Mouse (Mus musculus) embryonic facial prominence, embryonic 13.5 days (tissue): ENCODE measurements around the gene Itga6. TPM values are rescaled to one million over a fixed set of nuclear protein-coding genes. Genes with fewer than 3 reads are reported as not detected.
"Not testable (repeated sequence)": the region's sequence is repeated elsewhere in the genome, so short reads cannot be mapped to it uniquely, and the experiment has no call there.

Source experiments
- ATAC-seq: fragments of 200-750 bp; cut with Nextera tagmentation; 2 replicates; pipeline ENCODE4 v1.8.0; 2017; ENCODE audit warnings: low read depth; ENCODE audit not compliant: insufficient number of reproducible peaks, insufficient read depth, low FRiP score, low TSS enrichment
- H3K27ac ChIP-seq: fragments of 300-500 bp; sonication (generic); 2 replicates; pipeline ENCODE4 v1.5.1; 2015; ENCODE audit warnings: moderate library complexity, mild to moderate bottlenecking, inconsistent platforms
- H3K27me3 ChIP-seq: fragments of 300-500 bp; sonication (generic); 2 replicates; pipeline ENCODE4 v1.6.1; 2015; ENCODE audit warnings: mild to moderate bottlenecking, inconsistent platforms
- H3K36me3 ChIP-seq: fragments of 300-500 bp; sonication (generic); 2 replicates; pipeline ENCODE4 v1.6.1; 2015; ENCODE audit warnings: mild to moderate bottlenecking, inconsistent platforms
- H3K4me1 ChIP-seq: fragments of 300-500 bp; sonication (generic); 2 replicates; pipeline ENCODE4 v1.6.1; 2015; ENCODE audit warnings: inconsistent platforms
- H3K4me2 ChIP-seq: fragments of 300-500 bp; sonication (generic); 2 replicates; pipeline ENCODE4 v1.6.1; 2015; ENCODE audit warnings: moderate library complexity, mild to moderate bottlenecking, inconsistent platforms
- H3K4me3 ChIP-seq: fragments of 300-500 bp; sonication (generic); 2 replicates; pipeline ENCODE4 v1.5.1; 2015; ENCODE audit warnings: mild to moderate bottlenecking, inconsistent platforms
- H3K9ac ChIP-seq: fragments of 300-500 bp; sonication (generic); 2 replicates; pipeline ENCODE4 v1.6.1; 2015; ENCODE audit warnings: mild to moderate bottlenecking, inconsistent platforms
- H3K9me3 ChIP-seq: fragments of 300-500 bp; sonication (generic); 2 replicates; pipeline ENCODE4 v1.6.1; 2016; ENCODE audit warnings: inconsistent platforms
- WGBS: fragments of 180-500 bp; shearing (Covaris S2); methylation state at CpG from one replicate; pipeline ENCODE4 v1.1.7; 2015; ENCODE audit warnings: mixed read lengths; 5-methylcytosine and 5-hydroxymethylcytosine counted together
- polyA plus RNA-seq: library from polyadenylated mRNA; unstranded; fragments of >200 nt; fragmentation: Nextera tagmentation; extraction: Ambion mirVana; gene quantifications from 2 replicates; pipeline ENCODE4 v1.2.1, GENCODE M21; 2015

Gene Itga6
- polyA plus RNA-seq, 1 experiment from 2014 or later, result 37.7 TPM

GRCm38 (mm10) chr2:71719387-71720034, 25.9 kb upstream of the Itga6 start:
- Histone ChIP-seq H3K9ac (no peak overlapping the region), H3K36me3 (no peaks in the 10 kb centered on the region), H3K4me3 (no peak overlapping the region), H3K4me2 (no peak overlapping the region), H3K9me3 (no peaks in the 10 kb centered on the region), H3K27me3 (no peaks in the 10 kb centered on the region), H3K27ac (no peak overlapping the region), H3K4me1 (peaks cover 4% of the 10 kb centered on the region; the same call in 1 of the 2 replicates)
- no peak for ATAC-seq
- WGBS, result 70% methylated on average over 5 of the region's 5 CpGs

DNA sequence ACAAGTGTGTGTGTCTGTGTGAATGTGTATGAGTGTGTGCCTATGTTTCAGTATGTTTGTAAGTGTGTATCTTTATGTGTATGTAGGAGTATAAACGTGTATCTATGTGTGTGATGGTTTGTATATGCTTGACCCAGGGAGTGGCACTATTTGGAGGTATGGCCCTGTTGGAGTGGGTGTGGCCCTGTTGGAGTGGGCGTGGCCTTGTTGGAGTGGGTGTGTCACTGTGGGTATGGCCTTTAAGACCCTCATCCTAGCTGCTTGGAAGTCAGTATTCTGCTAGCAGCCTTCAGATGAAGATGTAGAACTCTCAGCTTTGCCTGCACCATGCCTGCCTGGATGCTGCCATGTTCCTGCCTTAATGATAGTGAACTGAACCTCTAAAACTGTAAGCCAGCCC, 24.9 kb upstream of the Itga6 start:
- not testable (repeated sequence) for ATAC-seq, H3K27me3 ChIP-seq, H3K9ac ChIP-seq, H3K36me3 ChIP-seq, H3K27ac ChIP-seq, H3K9me3 ChIP-seq, H3K4me2 ChIP-seq, H3K4me1 ChIP-seq, H3K4me3 ChIP-seq
- 64% methylated on average over 2 of the region's 2 CpGs for WGBS

DNA sequence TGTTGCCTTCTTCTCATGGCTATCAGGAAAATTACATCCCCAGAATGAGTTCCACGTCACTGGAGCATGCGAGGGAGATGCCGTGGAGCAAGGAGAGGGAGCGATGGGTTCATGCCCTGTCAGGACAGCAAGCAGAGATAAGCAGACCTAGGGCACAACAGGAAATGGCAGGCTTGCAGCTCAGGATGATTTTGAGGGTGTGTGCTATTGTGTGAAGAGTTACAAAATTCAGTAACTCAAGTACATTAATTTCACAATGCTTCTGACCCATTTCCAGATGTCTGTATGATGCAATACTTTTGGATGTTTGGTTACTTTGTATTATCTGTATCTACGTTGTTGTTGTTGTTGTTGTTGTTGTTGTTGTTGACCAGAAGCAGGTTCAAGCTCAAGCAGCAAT, 22.5 kb upstream of the Itga6 start:
- H3K4me2 ChIP-seq, result no peak overlapping the region
- H3K4me3 ChIP-seq, result no peak overlapping the region
- H3K9me3 ChIP-seq, result no peaks in the 10 kb centered on the region
- ATAC-seq, result no peak
- no peak overlapping the region for H3K27ac ChIP-seq
- no peaks in the 10 kb centered on the region for H3K27me3 ChIP-seq
- no peaks in the 10 kb centered on the region for H3K36me3 ChIP-seq
- 77% methylated on average over 5 of the region's 5 CpGs for WGBS
- no peak overlapping the region for H3K9ac ChIP-seq
- peaks cover 4% of the 10 kb centered on the region; the same call in 1 of the 2 replicates for H3K4me1 ChIP-seq

DNA sequence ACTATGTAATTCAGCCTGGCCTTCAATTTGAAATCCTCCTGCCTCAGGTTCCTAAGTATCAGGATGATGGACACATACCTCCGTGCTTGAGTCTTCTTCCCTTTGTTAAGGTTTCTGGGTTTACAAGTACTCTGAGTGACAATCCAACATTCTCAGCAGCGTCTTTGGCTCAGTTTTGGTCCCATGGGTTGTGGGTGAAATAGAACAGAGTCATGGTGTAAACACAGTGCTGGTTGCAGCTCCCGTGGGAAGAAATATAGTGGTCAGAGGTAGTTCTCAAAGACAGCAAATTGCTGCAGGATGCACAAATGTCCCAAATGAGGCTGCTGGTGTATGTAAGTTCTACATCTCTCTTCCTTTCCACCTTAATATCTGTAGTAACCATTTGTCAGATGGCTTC, 21.8 kb upstream of the Itga6 start:
- no peak overlapping the region for H3K4me2 ChIP-seq
- no peaks in the 10 kb centered on the region for H3K36me3 ChIP-seq
- H3K9ac ChIP-seq, result no peak overlapping the region
- WGBS, result 87% methylated on average over 3 of the region's 3 CpGs
- H3K4me1 ChIP-seq, result peaks cover 4% of the 10 kb centered on the region; the same call in 1 of the 2 replicates
- H3K27ac ChIP-seq, result no peak overlapping the region
- no peak for ATAC-seq
- no peaks in the 10 kb centered on the region for H3K27me3 ChIP-seq
- no peaks in the 10 kb centered on the region for H3K9me3 ChIP-seq
- no peak overlapping the region for H3K4me3 ChIP-seq

- 80% methylated on average over 6 of the region's 6 CpGs for WGBS
- no peaks in the 10 kb centered on the region for H3K27me3 ChIP-seq
- no peak for ATAC-seq
Measured at GRCm38 (mm10) chr2:71724028-71724427, 21.4 kb upstream of the Itga6 start.

GRCm38 (mm10) chr2:71725446-71725845, 20.0 kb upstream of the Itga6 start:
- Histone ChIP-seq H3K4me1 (no peaks in the 10 kb centered on the region), H3K27me3 (no peaks in the 10 kb centered on the region), H3K27ac (no peak overlapping the region), H3K9me3 (no peaks in the 10 kb centered on the region), H3K4me2 (no peak overlapping the region), H3K4me3 (no peak overlapping the region), H3K36me3 (no peaks in the 10 kb centered on the region), H3K9ac (no peak overlapping the region)
- WGBS, result 82% methylated on average over 1 of the region's 1 CpGs
- ATAC-seq, result no peak

More at GRCm38 (mm10) chr2:71724028-71724427, 21.4 kb upstream of the Itga6 start:
- Histone ChIP-seq H3K4me2 (no peak overlapping the region), H3K9me3 (no peaks in the 10 kb centered on the region), H3K36me3 (no peaks in the 10 kb centered on the region), H3K9ac (no peak overlapping the region), H3K4me1 (peaks cover 4% of the 10 kb centered on the region; the same call in 1 of the 2 replicates), H3K4me3 (no peak overlapping the region), H3K27ac (no peak overlapping the region)

- 87% methylated on average over 7 of the region's 7 CpGs for WGBS
Measured at GRCm38 (mm10) chr2:71726883-71727676, 18.3 kb upstream of the Itga6 start.

GRCm38 (mm10) chr2:71728341-71728740, 17.1 kb upstream of the Itga6 start:
- H3K27me3 ChIP-seq, result peaks cover 3% of the 10 kb centered on the region; the same call in 1 of the 2 replicates
- WGBS, result 90% methylated on average over 7 of the region's 7 CpGs
- no peak for ATAC-seq
- H3K9me3 ChIP-seq, result no peaks in the 10 kb centered on the region
- H3K4me2 ChIP-seq, result no peak overlapping the region
- no peak overlapping the region for H3K9ac ChIP-seq
- no peak overlapping the region for H3K27ac ChIP-seq
- peaks cover 13% of the 10 kb centered on the region for H3K4me1 ChIP-seq
- no peaks in the 10 kb centered on the region for H3K36me3 ChIP-seq
- H3K4me3 ChIP-seq, result no peak overlapping the region

More at GRCm38 (mm10) chr2:71726883-71727676, 18.3 kb upstream of the Itga6 start:
- Histone ChIP-seq H3K27me3 (peaks cover 3% of the 10 kb centered on the region; the same call in 1 of the 2 replicates), H3K36me3 (no peaks in the 10 kb centered on the region), H3K9me3 (no peaks in the 10 kb centered on the region), H3K4me3 (no peak overlapping the region), H3K4me2 (no peak overlapping the region), H3K9ac (no peak overlapping the region), H3K4me1 (peaks cover 9% of the 10 kb centered on the region), H3K27ac (no peak overlapping the region)
- ATAC-seq, result no peak

- Histone ChIP-seq H3K9ac (no peak overlapping the region), H3K4me2 (no peak overlapping the region), H3K27me3 (peaks cover 3% of the 10 kb centered on the region; the same call in 1 of the 2 replicates), H3K36me3 (no peaks in the 10 kb centered on the region), H3K27ac (no peak overlapping the region), H3K4me3 (no peak overlapping the region), H3K4me1 (peaks cover 13% of the 10 kb centered on the region), H3K9me3 (no peaks in the 10 kb centered on the region)
- 56% methylated on average over 5 of the region's 5 CpGs for WGBS
- ATAC-seq, result no peak
Measured at GRCm38 (mm10) chr2:71728796-71729195, 16.6 kb upstream of the Itga6 start.

GRCm38 (mm10) chr2:71730623-71731612, 14.5 kb upstream of the Itga6 start:
- Histone ChIP-seq H3K9ac (no peak overlapping the region), H3K27ac (no peak overlapping the region), H3K9me3 (no peaks in the 10 kb centered on the region), H3K36me3 (no peaks in the 10 kb centered on the region), H3K4me1 (peaks cover 21% of the 10 kb centered on the region), H3K27me3 (peaks cover 3% of the 10 kb centered on the region; the same call in 1 of the 2 replicates), H3K4me3 (no peak overlapping the region), H3K4me2 (no peak overlapping the region)
- ATAC-seq, result no peak
- 81% methylated on average over 20 of the region's 20 CpGs for WGBS

- H3K27me3 ChIP-seq, result peaks cover 3% of the 10 kb centered on the region; the same call in 1 of the 2 replicates
- no peaks in the 10 kb centered on the region for H3K36me3 ChIP-seq
- no peaks in the 10 kb centered on the region for H3K9me3 ChIP-seq
- peaks cover 21% of the 10 kb centered on the region for H3K4me1 ChIP-seq
- no peak overlapping the region for H3K9ac ChIP-seq
- no peak overlapping the region for H3K27ac ChIP-seq
- H3K4me2 ChIP-seq, result no peak overlapping the region
- 56% methylated on average over 9 of the region's 9 CpGs for WGBS
- H3K4me3 ChIP-seq, result no peak overlapping the region
- no peak for ATAC-seq
Measured at GRCm38 (mm10) chr2:71734792-71735392, 10.5 kb upstream of the Itga6 start.
